Mouse (Mus musculus) limb, embryonic 13.5 days (tissue): ENCODE results near the gene Sdc3. TPM values are rescaled to one million over a fixed set of nuclear protein-coding genes. Genes with fewer than 3 reads are reported as not detected.

Experiments
- ATAC-seq: fragments of 200-750 bp; cut with Nextera tagmentation; 2 replicates; pipeline ENCODE4 v1.8.0; 2017; ENCODE audit warnings: low read depth, moderate number of reproducible peaks, moderate TSS enrichment; ENCODE audit not compliant: low FRiP score
- H3K27ac ChIP-seq: fragments of 300-500 bp; sonication (generic); 2 replicates; pipeline ENCODE4 v1.5.1; 2015; ENCODE audit warnings: inconsistent platforms, mild to moderate bottlenecking, moderate library complexity
- H3K27me3 ChIP-seq: fragments of 300-500 bp; sonication (generic); 2 replicates; pipeline ENCODE4 v1.6.1; 2015; ENCODE audit warnings: mild to moderate bottlenecking, inconsistent platforms
- H3K36me3 ChIP-seq: fragments of 300-500 bp; sonication (generic); 2 replicates; pipeline ENCODE4 v1.6.1; 2015; ENCODE audit warnings: inconsistent platforms, mild to moderate bottlenecking, moderate library complexity
- H3K4me1 ChIP-seq: fragments of 300-500 bp; sonication (generic); 2 replicates; pipeline ENCODE4 v1.6.1; 2015; ENCODE audit warnings: inconsistent platforms
- H3K4me2 ChIP-seq: fragments of 300-500 bp; sonication (generic); replicated peaks from 2 replicates; pipeline ENCODE4 v1.6.1; 2015; ENCODE audit warnings: inconsistent platforms, mild to moderate bottlenecking, moderate library complexity
- H3K4me3 ChIP-seq: fragments of 300-500 bp; sonication (generic); 2 replicates; pipeline ENCODE4 v1.5.1; 2015; ENCODE audit warnings: moderate library complexity, mild to moderate bottlenecking, inconsistent platforms
- H3K9ac ChIP-seq: fragments of 300-500 bp; sonication (generic); 2 replicates; pipeline ENCODE4 v1.6.1; 2015; ENCODE audit warnings: mild to moderate bottlenecking, inconsistent platforms
- H3K9me3 ChIP-seq: fragments of 300-500 bp; sonication (generic); 2 replicates; pipeline ENCODE4 v1.6.1; 2016; ENCODE audit warnings: inconsistent platforms
- WGBS: fragments of 180-500 bp; shearing (Covaris S2); methylation state at CpG from one replicate; pipeline ENCODE4 v1.1.7; 2015; 5-methylcytosine and 5-hydroxymethylcytosine counted together
- polyA plus RNA-seq: library from polyadenylated mRNA; unstranded; fragments of >200 nt; fragmentation: Nextera tagmentation; extraction: Ambion mirVana; gene quantifications from 2 replicates; pipeline ENCODE4 v1.2.1, GENCODE M21; 2015

The Sdc3 gene
- polyA plus RNA-seq, 1 experiment from 2014 or later, result 42.6 TPM

DNA sequence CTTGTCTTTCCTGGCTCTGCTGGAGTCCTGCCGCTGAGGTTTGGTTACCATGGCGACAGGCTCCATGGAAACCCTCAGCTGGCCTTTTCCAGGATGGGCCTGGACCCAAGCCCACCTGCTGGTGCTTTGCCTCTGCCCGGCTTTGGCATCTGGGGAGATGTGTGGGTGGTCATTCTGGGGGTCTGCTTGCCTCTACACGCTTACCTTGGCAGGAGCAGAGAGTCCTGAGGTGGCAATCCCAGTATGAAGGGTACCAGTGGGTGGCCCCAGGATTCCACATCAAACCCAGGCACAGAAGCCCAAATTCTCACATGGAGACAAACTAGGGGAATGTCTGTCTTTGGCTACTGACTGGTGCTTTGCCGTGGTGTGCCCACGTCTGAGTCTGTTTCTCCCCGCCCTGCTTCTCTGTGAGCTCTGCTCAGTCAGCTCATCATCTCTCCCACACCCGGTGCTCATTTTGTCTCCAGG, 73.6 kb downstream of the Sdc3 start:
- no peak overlapping the region for H3K9ac ChIP-seq
- peaks cover 32% of the 10 kb centered on the region for H3K27me3 ChIP-seq
- no peak overlapping the region for H3K4me2 ChIP-seq
- H3K9me3 ChIP-seq, result no peaks in the 10 kb centered on the region
- peaks cover 34% of the 10 kb centered on the region for H3K4me1 ChIP-seq
- ATAC-seq, result no peak
- no peaks in the 10 kb centered on the region for H3K36me3 ChIP-seq
- H3K4me3 ChIP-seq, result no peak overlapping the region
- no peak overlapping the region for H3K27ac ChIP-seq
- 30% methylated on average over 8 of the region's 8 CpGs for WGBS

DNA sequence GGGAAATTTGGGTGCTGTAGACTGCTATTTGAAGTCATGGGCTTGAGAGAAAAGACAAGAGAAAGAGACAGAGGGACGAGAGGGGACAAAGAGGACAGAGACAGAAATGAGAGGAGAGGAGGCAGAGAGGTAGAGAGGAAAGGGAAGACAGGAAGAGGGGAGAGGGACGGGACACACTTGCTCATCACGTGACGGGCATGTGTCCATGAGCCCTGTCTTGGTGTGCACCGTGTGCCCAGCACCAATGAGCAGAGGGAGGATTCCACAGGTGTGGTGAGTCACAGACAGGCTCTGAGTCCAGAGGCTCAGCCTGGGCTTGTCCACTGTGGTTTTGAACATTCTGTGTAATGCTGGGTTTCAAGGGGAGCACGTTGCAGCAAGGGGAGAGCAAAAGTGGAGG, 75.6 kb downstream of the Sdc3 start:
- Histone ChIP-seq H3K9me3 (no peaks in the 10 kb centered on the region), H3K4me1 (peaks cover 17% of the 10 kb centered on the region; the same call in 1 of the 2 replicates), H3K36me3 (no peaks in the 10 kb centered on the region), H3K27ac (no peak overlapping the region), H3K9ac (no peak overlapping the region), H3K4me2 (no peak overlapping the region), H3K4me3 (no peak overlapping the region), H3K27me3 (peaks cover 11% of the 10 kb centered on the region)
- 70% methylated on average over 6 of the region's 6 CpGs for WGBS
- no peak for ATAC-seq

DNA sequence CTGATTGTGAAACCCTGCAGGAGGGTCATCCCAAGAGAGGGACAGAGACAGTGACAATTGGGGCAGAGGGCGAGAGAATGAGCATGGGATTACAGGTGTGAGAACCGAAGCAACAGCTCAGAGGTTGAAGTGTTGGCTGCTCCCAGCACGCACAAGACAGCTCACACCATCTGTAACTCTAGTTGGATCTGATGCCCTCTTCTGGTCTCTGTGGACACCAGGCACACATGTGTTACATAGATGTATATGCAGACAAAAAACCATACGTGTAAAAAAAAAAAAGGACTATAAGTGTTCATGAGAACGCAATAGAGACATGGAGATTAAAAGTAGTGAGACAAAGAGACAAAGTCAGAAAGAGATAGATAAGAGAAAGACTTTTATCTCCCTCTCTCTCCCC, 76.5 kb downstream of the Sdc3 start:
- Histone ChIP-seq H3K4me1 (peaks cover 17% of the 10 kb centered on the region; the same call in 1 of the 2 replicates), H3K36me3 (no peaks in the 10 kb centered on the region), H3K4me2 (no peak overlapping the region), H3K27me3 (peaks cover 13% of the 10 kb centered on the region; the same call in 1 of the 2 replicates), H3K9ac (no peak overlapping the region), H3K9me3 (no peaks in the 10 kb centered on the region), H3K4me3 (no peak overlapping the region), H3K27ac (no peak overlapping the region)
- 56% methylated on average over 5 of the region's 5 CpGs for WGBS
- no peak for ATAC-seq

DNA sequence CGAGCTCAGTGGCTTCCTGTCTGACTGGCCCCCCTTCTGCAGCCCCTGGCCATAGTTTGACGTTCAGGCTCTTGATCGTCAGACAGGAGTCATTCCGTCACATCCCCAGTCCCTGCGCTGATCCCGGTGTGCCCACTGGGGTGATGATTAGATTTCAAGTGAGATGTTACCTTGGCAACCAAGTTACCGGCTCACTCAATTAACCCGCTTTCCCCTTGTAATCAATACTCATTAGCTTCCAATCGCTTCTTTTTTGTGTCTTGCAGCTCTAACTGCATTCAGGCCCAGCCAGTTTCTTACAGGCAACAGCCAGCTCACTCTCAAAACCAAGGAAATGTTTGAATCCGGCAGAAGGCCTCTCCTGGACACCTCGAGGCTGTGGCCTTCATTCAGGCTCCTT, 80.1 kb downstream of the Sdc3 start:
- H3K4me1 ChIP-seq, result peaks cover 25% of the 10 kb centered on the region
- H3K9me3 ChIP-seq, result no peaks in the 10 kb centered on the region
- H3K4me3 ChIP-seq, result no peak overlapping the region
- H3K9ac ChIP-seq, result no peak overlapping the region
- H3K27ac ChIP-seq, result no peak overlapping the region
- H3K27me3 ChIP-seq, result 0 out of 2 replicates have a peak, but pooled peaks cover 5% of the 10 kb centered on the region
- H3K36me3 ChIP-seq, result no peaks in the 10 kb centered on the region
- 43% methylated on average over 11 of the region's 11 CpGs for WGBS
- no peak overlapping the region for H3K4me2 ChIP-seq
- no peak for ATAC-seq

DNA sequence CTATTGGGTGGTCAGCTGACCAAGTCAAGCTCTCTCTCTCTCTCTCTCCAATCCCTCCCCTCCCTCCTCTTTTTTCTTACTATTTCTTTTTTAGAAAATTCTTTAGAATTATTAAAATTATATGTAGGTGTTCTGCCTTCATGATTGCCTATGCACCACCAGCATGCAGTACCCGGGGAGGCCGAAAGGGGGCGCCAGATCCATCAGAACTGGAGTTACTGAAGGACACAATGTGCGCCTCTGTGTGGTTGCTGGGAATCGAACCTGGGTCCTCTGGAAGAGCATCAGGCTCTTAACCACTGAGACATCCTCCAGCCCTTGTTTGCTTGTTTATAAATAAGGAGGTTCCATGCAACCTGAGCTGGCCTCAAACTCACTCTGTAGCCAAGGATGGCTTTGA, 81.1 kb downstream of the Sdc3 start:
- WGBS, result 84% methylated on average over 5 of the region's 5 CpGs
- Histone ChIP-seq H3K27me3 (0 out of 2 replicates have a peak, but pooled peaks cover 5% of the 10 kb centered on the region), H3K9ac (no peak overlapping the region), H3K27ac (no peak overlapping the region), H3K4me3 (no peak overlapping the region), H3K4me1 (peaks cover 35% of the 10 kb centered on the region), H3K4me2 (no peak overlapping the region), H3K9me3 (no peaks in the 10 kb centered on the region), H3K36me3 (no peaks in the 10 kb centered on the region)
- no peak for ATAC-seq

DNA sequence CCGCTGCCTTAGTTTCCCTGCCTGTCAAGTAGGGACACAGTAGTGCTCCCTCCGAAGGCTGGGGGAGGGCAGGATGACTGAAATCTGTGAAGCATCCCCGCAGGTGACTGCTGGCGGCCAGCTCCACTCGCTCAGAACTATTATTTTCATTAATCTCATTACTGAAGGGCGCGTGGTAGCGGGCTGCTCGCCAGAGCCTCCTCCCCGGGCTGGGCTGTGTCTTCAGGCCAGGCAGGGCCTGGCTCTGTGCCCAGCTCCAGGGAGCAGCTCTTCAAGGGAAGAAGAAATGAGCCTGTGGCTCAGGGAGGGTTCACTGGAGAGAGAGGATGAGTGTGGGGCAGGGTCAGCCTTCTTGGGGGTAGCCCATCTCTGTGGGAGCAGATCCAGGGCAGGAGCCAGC, 82.3 kb downstream of the Sdc3 start:
- Histone ChIP-seq H3K9ac (no peak overlapping the region), H3K36me3 (no peaks in the 10 kb centered on the region), H3K4me3 (no peak overlapping the region), H3K9me3 (no peaks in the 10 kb centered on the region), H3K27me3 (0 out of 2 replicates have a peak, but pooled peaks cover 5% of the 10 kb centered on the region), H3K4me1 (peaks cover 45% of the 10 kb centered on the region), H3K4me2 (peak overlapping the region; percentile 19), H3K27ac (no peak overlapping the region)
- no peak for ATAC-seq
- WGBS, result 13% methylated on average over 10 of the region's 10 CpGs

Other genes starting within 250 kb of the Sdc3 start
- 2.6 and 3.0 TPM in 2 replicates for gene Nkain1, start 218.4 kb upstream of the Sdc3 start, polyA plus RNA-seq
- gene Pum1, start 129.2 kb upstream of the Sdc3 start, polyA plus RNA-seq, result 105 and 116 TPM in 2 replicates
- gene Laptm5, start 120.6 kb downstream of the Sdc3 start, polyA plus RNA-seq, result 32.2 and 35.9 TPM in 2 replicates
- 109 and 119 TPM in 2 replicates for gene Matn1, start 151.8 kb downstream of the Sdc3 start, polyA plus RNA-seq